Mouse (Mus musculus) ovary, postnatal 10 days (tissue): ENCODE data around the gene Cyth2.

ENCODE experiments used
- DNase-seq: peaks from one replicate; pipeline ENCODE4 v3.0.0; 2022; ENCODE audit warnings: low spot score

Cyth2 gene

GRCm38 (mm10) chr7:45785388-45786135 is 28.8 kb downstream of the Cyth2 start:
- DNase-seq: no peak

GRCm38 (mm10) chr7:45784524-45785372 is 29.6 kb downstream of the Cyth2 start, which contains the start of gene Sult2b1:
Gene Sult2b1, minus strand, starts transcription at chr7:45784669.
- no peak for DNase-seq

- no peak for DNase-seq
These were observed 30.8 kb downstream of the Cyth2 start, which contains the start of gene Lmtk3 for GRCm38 (mm10) chr7:45783511-45784091. Gene Lmtk3, plus strand, starts transcription at chr7:45783738.

DNA sequence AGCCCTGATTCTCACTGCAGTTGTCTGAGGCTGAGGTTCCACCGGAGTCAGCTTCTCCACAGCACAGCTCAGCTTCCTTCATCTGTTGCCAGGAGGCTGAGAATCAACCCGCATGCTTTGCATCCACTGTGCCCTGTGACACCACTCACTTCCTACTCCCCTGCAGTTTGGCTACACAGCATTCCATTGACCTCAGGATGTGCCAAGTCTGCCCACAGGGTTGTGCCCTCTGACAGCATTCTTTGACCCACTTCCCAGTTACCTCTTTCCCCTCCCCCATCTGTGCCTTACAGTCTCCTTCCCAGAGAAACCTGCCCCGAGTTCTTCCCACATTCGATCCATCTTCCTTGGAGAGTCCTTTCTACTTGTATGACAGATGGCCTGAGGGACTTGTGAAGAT is 32.1 kb downstream of the Cyth2 start:
- no peak for DNase-seq

DNA sequence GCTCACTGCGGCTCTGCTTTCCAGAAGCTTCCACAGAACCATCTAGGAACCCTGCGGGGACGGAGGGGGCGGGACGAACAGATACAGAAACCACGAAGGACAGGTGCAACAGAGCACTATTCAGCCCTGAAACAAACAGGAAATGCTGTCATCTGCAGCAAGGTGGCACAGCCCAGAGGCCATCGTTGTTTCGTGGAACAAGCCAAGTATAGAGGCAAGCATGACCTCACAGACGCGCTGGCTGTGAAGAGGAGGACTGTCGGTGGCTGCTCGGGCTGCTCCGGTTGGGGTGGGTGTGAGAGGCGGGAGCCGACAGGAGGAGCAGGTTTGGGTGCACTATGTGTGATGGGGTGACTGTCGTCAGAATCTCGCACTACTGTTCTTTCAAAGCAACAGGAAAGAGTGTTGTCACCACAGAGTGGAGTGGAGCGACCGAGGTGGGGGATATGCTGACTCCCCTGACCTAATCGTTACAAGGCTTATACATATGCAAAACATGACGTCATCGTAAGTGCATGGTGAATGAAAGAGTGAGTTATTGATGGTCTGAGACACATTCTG is 35.2 kb downstream of the Cyth2 start:
- DNase-seq: no peak

DNA sequence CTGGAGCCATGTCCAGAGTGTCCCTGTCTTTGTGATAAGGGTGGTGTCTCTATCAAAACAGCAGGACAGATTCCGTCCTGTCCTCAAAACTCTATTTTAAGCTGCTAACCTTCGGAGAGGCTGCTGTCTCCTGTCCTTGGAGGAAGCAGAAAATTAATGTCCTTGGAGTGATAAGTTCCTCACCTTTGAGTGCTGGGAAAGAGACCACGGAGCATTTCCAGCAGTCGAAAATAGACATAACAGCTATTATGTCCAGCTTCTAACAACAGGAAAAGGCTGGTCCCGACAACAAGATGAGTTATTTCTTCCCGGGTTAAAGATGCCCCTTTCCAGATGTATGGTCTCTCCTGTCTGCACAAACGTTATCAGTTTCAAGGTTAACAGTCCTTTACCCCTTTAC is 39.1 kb downstream of the Cyth2 start:
- DNase-seq: no peak

DNA sequence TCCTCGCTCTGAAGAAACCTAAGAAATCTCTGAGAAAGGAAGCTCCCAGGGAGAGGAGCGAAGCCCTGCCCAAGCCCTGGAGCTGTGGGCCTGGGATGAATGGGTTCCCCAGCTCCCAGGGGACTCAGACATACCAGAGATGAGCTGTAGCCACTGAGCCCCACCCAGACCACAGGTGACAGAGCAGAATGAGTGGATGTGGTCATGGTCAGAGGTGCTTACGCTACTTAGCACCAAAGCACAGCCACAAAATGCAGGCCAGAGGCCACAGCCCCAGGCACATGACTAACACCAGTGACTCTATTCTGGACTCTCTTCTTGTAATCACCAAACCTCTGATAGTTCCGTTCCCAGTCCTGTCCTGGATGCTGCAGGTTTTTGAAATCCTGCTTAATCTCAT is 43.3 kb downstream of the Cyth2 start:
- no peak for DNase-seq

DNA sequence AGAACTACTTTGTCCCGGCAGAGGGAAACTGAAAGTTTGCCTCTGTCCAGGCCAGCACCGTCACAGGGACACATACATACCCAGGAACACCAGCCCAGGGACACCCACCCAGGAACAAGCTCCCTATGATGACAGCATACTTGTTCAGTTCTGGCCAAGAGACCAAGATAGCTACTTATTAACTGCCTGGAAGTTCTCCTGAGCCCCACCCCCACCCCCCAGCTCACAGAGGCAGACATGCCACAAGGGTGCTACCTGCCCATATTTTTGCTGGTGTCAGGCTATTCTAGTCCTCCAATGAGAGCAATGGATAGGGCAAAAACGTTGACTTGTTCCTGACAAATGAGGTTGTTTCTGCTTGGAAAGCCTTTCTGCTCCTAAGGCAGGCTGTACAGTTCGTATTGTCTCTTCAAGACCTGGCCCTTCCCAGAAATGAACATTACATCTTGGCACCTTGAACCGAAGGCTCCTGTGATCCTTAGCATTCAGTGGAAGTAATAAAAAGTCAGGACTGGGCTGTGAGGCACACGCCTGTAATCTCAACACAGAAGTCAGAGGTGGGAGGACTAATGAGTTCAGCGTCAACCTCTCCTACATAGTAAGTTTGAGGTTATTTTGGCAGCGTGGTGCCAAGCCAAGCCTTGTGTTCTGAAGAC is 43.8 kb downstream of the Cyth2 start:
- DNase-seq: no peak

DNA sequence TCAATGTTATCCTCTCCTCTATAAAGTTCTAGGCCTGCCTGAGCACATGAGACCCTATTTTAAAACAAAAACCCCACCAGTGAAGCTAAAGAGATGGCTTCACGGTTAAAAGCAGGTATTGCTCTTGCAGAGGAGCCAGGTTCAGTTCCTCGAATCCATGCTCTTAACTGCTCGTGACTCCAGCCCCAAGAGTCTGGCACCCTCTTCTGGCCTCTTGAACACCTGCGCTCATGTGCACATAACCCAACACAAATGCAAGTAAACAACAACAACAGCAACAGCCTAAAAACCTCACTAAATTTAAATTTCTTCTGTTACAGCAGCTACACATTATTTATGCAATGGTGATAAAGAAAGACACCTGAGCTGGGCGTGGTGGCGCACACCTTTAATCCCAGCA is 46.9 kb downstream of the Cyth2 start:
- DNase-seq: no peak

GRCm38 (mm10) chr7:45766764-45767163 is 47.6 kb downstream of the Cyth2 start:
- no peak for DNase-seq

- DNase-seq: no peak
These were observed 48.4 kb downstream of the Cyth2 start for GRCm38 (mm10) chr7:45765995-45766394.

GRCm38 (mm10) chr7:45760151-45760550 is 54.2 kb downstream of the Cyth2 start:
- no peak for DNase-seq

- DNase-seq: no peak
These were observed 55.0 kb downstream of the Cyth2 start for GRCm38 (mm10) chr7:45759400-45759799.
